Mouse (Mus musculus) left cerebral cortex, postnatal 36 days (tissue): ENCODE measurements at regions not wholly inside any gene's neighbourhood (a gene's known extent, or its start where the extent isn't known, plus 50 kb on each side); places are given as distances from the start of the nearest gene placed in this dataset.

Experiments used
- DNase-seq, 2 experiments: peaks; one replicate each; pipeline ENCODE4 v3.0.0; 2021 to 2022; ENCODE audit warnings: low spot score in 2 of 2, mixed read lengths in 1 of 2
- intact Hi-C: fragments of 180-260 bp; cut with DNase I; formaldehyde crosslinking; loops from one replicate; pipeline ENCODE4 v1.15.1; 2025

- no peak for DNase-seq
- intact Hi-C loops, result no loop called here
Measured at GRCm38 (mm10) chr16:25080811-25081210, 205.8 kb upstream of the Tprg start.

GRCm38 (mm10) chr16:25083729-25084128 is 202.9 kb upstream of the Tprg start:
- no peak for DNase-seq
- intact Hi-C loops, result no loop called here

- intact Hi-C loops, result no loop called here
Measured at GRCm38 (mm10) chr16:25087741-25088648, 198.6 kb upstream of the Tprg start.

GRCm38 (mm10) chr16:25088649-25089019 is 198.0 kb upstream of the Tprg start:
- intact Hi-C loops, result no loop called here
- no peak for DNase-seq

More at GRCm38 (mm10) chr16:25087741-25088648, 198.6 kb upstream of the Tprg start:
- DNase-seq, result no peak

- DNase-seq, result no peak
- intact Hi-C loops, result no loop called here
Measured at GRCm38 (mm10) chr16:25104165-25104564, 182.5 kb upstream of the Tprg start.

- intact Hi-C loops, result no loop called here
- no peak for DNase-seq
Measured at GRCm38 (mm10) chr16:25104603-25105002, 182.0 kb upstream of the Tprg start.

- no peak for DNase-seq
- intact Hi-C loops, result no loop called here
Measured at GRCm38 (mm10) chr16:25140164-25140563, 146.5 kb upstream of the Tprg start.

GRCm38 (mm10) chr16:25147486-25147885 is 139.1 kb upstream of the Tprg start:
- DNase-seq, result no peak
- intact Hi-C loops, result no loop called here

GRCm38 (mm10) chr16:25149186-25149585 is 137.4 kb upstream of the Tprg start:
- intact Hi-C loops, result no loop called here
- DNase-seq, result no peak

GRCm38 (mm10) chr16:25176870-25177269 is 109.7 kb upstream of the Tprg start:
- intact Hi-C loops, result no loop called here
- no peak for DNase-seq

- DNase-seq, result no peak
- intact Hi-C loops, result no loop called here
Measured at GRCm38 (mm10) chr16:25178055-25178454, 108.6 kb upstream of the Tprg start.

GRCm38 (mm10) chr16:25181939-25182338 is 104.7 kb upstream of the Tprg start:
- peak in 1 of 2 experiments; percentile 4 for DNase-seq
- intact Hi-C loops, result no loop called here

GRCm38 (mm10) chr16:25197079-25197478 is 89.5 kb upstream of the Tprg start:
- DNase-seq, result no peak
- intact Hi-C loops, result no loop called here

GRCm38 (mm10) chr16:25198844-25199243 is 87.8 kb upstream of the Tprg start:
- intact Hi-C loops, result no loop called here
- DNase-seq, result no peak

- intact Hi-C loops, result no loop called here
Measured at GRCm38 (mm10) chr16:25199984-25200383, 86.6 kb upstream of the Tprg start.

GRCm38 (mm10) chr16:25201094-25201770 is 85.4 kb upstream of the Tprg start:
- intact Hi-C loops, result no loop called here
- no peak for DNase-seq

More at GRCm38 (mm10) chr16:25199984-25200383, 86.6 kb upstream of the Tprg start:
- DNase-seq, result no peak

- DNase-seq, result no peak
- intact Hi-C loops, result no loop called here
Measured at GRCm38 (mm10) chr16:25213250-25213649, 73.4 kb upstream of the Tprg start.

- intact Hi-C loops, result no loop called here
- no peak for DNase-seq
Measured at GRCm38 (mm10) chr16:25220552-25220951, 66.1 kb upstream of the Tprg start.

GRCm38 (mm10) chr16:25224801-25225200 is 61.8 kb upstream of the Tprg start:
- no peak for DNase-seq
- intact Hi-C loops, result no loop called here
